Mouse (Mus musculus): ENCODE measurements at regions not wholly inside any gene's neighbourhood (a gene's known extent, or its start where the extent isn't known, plus 50 kb on each side); places are given as distances from the start of the nearest gene placed in this dataset.

- Histone ChIP-seq H3K4me1 (replicated peaks; ENCODE audit: control insufficient read depth, insufficient read depth, low read length) (no peaks in the 10 kb centered on the region), H3K27ac (ENCODE audit: low read depth, low read length) (no peak overlapping the region), H3K36me3 (ENCODE audit: control insufficient read depth, insufficient read depth, low read length) (no peaks in the 10 kb centered on the region), H3K9me3 (ENCODE audit: control insufficient read depth, low read length) (no peaks in the 10 kb centered on the region), H3K27me3 (ENCODE audit: control insufficient read depth, insufficient read depth, low read length) (no peaks in the 10 kb centered on the region), H3K9ac (ENCODE audit: low read depth, low read length) (no peak overlapping the region), H3K4me2 (replicated peaks; ENCODE audit: low read depth, low read length) (no peak overlapping the region), H3K4me3 (ENCODE audit: low read depth, low read length) (no peak overlapping the region)
- ATAC-seq (ENCODE audit: low FRiP score) (no peak), DNase-seq (ENCODE audit: low spot score) (no peak)
Observed at GRCm38 (mm10) chr3:18698106-18698505, 749.9 kb downstream of the Cypt12 start.

GRCm38 (mm10) chr3:18705165-18705564 is 757.0 kb downstream of the Cypt12 start:
- DNase-seq (ENCODE audit: low spot score), result no peak

GRCm38 (mm10) chr3:18705756-18706155 is 757.5 kb downstream of the Cypt12 start:
- DNase-seq (ENCODE audit: low spot score) (no peak), ATAC-seq (ENCODE audit: low FRiP score) (no peak)
- 74% methylated on average over 9 of the region's 9 CpGs for WGBS
- Histone ChIP-seq H3K27ac (ENCODE audit: low read depth, low read length) (no peak overlapping the region), H3K4me1 (replicated peaks; ENCODE audit: control insufficient read depth, insufficient read depth, low read length) (no peaks in the 10 kb centered on the region), H3K27me3 (ENCODE audit: control insufficient read depth, insufficient read depth, low read length) (no peaks in the 10 kb centered on the region), H3K9ac (ENCODE audit: low read depth, low read length) (no peak overlapping the region), H3K4me3 (ENCODE audit: low read depth, low read length) (no peak overlapping the region), H3K36me3 (ENCODE audit: control insufficient read depth, insufficient read depth, low read length) (no peaks in the 10 kb centered on the region), H3K4me2 (replicated peaks; ENCODE audit: low read depth, low read length) (no peak overlapping the region), H3K9me3 (ENCODE audit: control insufficient read depth, low read length) (no peaks in the 10 kb centered on the region)

More at GRCm38 (mm10) chr3:18705165-18705564, 757.0 kb downstream of the Cypt12 start:
- Histone ChIP-seq H3K36me3 (ENCODE audit: control insufficient read depth, insufficient read depth, low read length) (no peaks in the 10 kb centered on the region), H3K4me2 (replicated peaks; ENCODE audit: low read depth, low read length) (no peak overlapping the region), H3K4me1 (replicated peaks; ENCODE audit: control insufficient read depth, insufficient read depth, low read length) (no peaks in the 10 kb centered on the region), H3K27me3 (ENCODE audit: control insufficient read depth, insufficient read depth, low read length) (no peaks in the 10 kb centered on the region), H3K9me3 (ENCODE audit: control insufficient read depth, low read length) (no peaks in the 10 kb centered on the region), H3K4me3 (ENCODE audit: low read depth, low read length) (no peak overlapping the region), H3K9ac (ENCODE audit: low read depth, low read length) (no peak overlapping the region), H3K27ac (ENCODE audit: low read depth, low read length) (no peak overlapping the region)
- ATAC-seq (ENCODE audit: low FRiP score), result no peak
- 91% methylated on average over 6 of the region's 6 CpGs for WGBS

DNA sequence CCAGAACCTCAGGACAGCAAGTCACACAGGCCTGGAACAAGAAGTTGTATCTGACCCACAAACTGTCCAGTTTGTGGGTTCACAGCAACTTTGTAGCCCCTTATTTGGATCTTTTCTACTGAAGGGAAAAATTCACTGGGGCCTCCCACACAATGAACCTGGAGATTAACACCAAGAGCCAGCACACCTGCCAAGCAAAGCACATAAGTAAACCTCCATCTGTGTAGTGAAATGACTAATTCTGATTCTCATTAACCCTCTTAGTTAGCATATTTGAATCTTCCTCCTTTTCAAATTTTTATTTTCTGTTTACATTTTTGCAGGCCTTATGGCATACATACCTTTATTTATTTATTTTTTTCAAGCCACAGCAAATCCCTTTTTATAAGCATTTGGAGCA is 758.1 kb downstream of the Cypt12 start:
- Histone ChIP-seq H3K36me3 (ENCODE audit: control insufficient read depth, insufficient read depth, low read length) (no peaks in the 10 kb centered on the region), H3K4me3 (ENCODE audit: low read depth, low read length) (no peak overlapping the region), H3K27me3 (ENCODE audit: control insufficient read depth, insufficient read depth, low read length) (no peaks in the 10 kb centered on the region), H3K4me2 (replicated peaks; ENCODE audit: low read depth, low read length) (no peak overlapping the region), H3K9me3 (ENCODE audit: control insufficient read depth, low read length) (no peaks in the 10 kb centered on the region), H3K9ac (ENCODE audit: low read depth, low read length) (no peak overlapping the region), H3K4me1 (replicated peaks; ENCODE audit: control insufficient read depth, insufficient read depth, low read length) (no peaks in the 10 kb centered on the region), H3K27ac (ENCODE audit: low read depth, low read length) (no peak overlapping the region)
- DNase-seq (ENCODE audit: low spot score), result no peak
- no peak for ATAC-seq (ENCODE audit: low FRiP score)

DNA sequence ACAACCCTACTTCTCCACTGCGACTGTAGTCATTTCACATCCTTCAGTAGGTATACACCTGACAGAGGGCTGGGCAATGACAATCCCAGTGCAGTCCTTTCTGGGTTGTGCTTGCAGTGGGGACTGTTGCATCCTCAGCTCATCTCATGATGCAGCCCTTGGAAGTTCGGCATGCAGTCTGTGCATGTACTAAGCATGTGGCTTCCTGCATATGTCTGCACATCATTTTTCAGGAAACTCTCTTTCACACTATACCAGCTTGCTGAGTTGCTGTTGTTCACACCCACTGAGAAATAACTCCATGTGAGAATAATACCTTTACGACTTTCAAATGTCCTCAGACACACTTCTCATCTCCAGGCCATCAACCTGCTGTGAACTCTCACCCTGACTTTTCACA is 759.5 kb downstream of the Cypt12 start:
- H3K27me3 ChIP-seq (ENCODE audit: control insufficient read depth, insufficient read depth, low read length), result no peaks in the 10 kb centered on the region
- H3K4me2 ChIP-seq (replicated peaks; ENCODE audit: low read depth, low read length), result no peak overlapping the region
- no peak overlapping the region for H3K9ac ChIP-seq (ENCODE audit: low read depth, low read length)
- ATAC-seq (ENCODE audit: low FRiP score) (no peak), DNase-seq (ENCODE audit: low spot score) (no peak)
- H3K4me3 ChIP-seq (ENCODE audit: low read depth, low read length), result no peak overlapping the region
- H3K36me3 ChIP-seq (ENCODE audit: control insufficient read depth, insufficient read depth, low read length), result no peaks in the 10 kb centered on the region
- no peaks in the 10 kb centered on the region for H3K9me3 ChIP-seq (ENCODE audit: control insufficient read depth, low read length)
- no peaks in the 10 kb centered on the region for H3K4me1 ChIP-seq (replicated peaks; ENCODE audit: control insufficient read depth, insufficient read depth, low read length)
- 96% methylated on average over 3 of the region's 3 CpGs for WGBS
- no peak overlapping the region for H3K27ac ChIP-seq (ENCODE audit: low read depth, low read length)

DNA sequence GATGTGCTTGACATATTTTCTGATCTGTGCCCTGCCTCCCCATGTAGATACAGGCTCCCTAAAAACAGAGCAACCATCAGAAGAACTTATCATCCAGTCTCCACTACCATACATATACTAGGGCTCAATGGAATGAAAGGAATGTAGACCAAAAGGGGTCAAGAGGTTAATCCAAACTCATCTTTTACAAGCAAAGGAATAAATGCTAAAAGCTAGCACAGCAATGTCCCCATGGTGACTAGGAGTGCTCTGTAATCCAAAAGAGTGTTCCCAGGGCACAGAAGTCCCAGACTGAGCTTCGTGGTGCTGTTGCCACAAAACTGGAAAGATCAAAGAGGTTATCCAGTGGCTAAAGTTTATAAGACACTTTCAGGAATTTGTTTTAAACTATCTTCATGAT is 763.5 kb downstream of the Cypt12 start:
- Histone ChIP-seq H3K4me3 (ENCODE audit: low read depth, low read length) (no peak overlapping the region), H3K4me1 (replicated peaks; ENCODE audit: control insufficient read depth, insufficient read depth, low read length) (no peaks in the 10 kb centered on the region), H3K27ac (ENCODE audit: low read depth, low read length) (no peak overlapping the region), H3K9ac (ENCODE audit: low read depth, low read length) (no peak overlapping the region), H3K27me3 (ENCODE audit: control insufficient read depth, insufficient read depth, low read length) (no peaks in the 10 kb centered on the region), H3K9me3 (ENCODE audit: control insufficient read depth, low read length) (no peaks in the 10 kb centered on the region), H3K36me3 (ENCODE audit: control insufficient read depth, insufficient read depth, low read length) (no peaks in the 10 kb centered on the region), H3K4me2 (replicated peaks; ENCODE audit: low read depth, low read length) (no peak overlapping the region)
- 47% methylated on average over 1 of the region's 1 CpGs for WGBS
- DNase-seq (ENCODE audit: low spot score) (no peak), ATAC-seq (ENCODE audit: low FRiP score) (no peak)

- Histone ChIP-seq H3K27ac (ENCODE audit: low read depth, low read length) (no peak overlapping the region), H3K9me3 (ENCODE audit: control insufficient read depth, low read length) (no peaks in the 10 kb centered on the region), H3K4me3 (ENCODE audit: low read depth, low read length) (no peak overlapping the region), H3K4me1 (replicated peaks; ENCODE audit: control insufficient read depth, insufficient read depth, low read length) (no peaks in the 10 kb centered on the region), H3K36me3 (ENCODE audit: control insufficient read depth, insufficient read depth, low read length) (no peaks in the 10 kb centered on the region), H3K9ac (ENCODE audit: low read depth, low read length) (no peak overlapping the region), H3K4me2 (replicated peaks; ENCODE audit: low read depth, low read length) (no peak overlapping the region), H3K27me3 (ENCODE audit: control insufficient read depth, insufficient read depth, low read length) (no peaks in the 10 kb centered on the region)
- WGBS, result 92% methylated on average over 7 of the region's 7 CpGs
- no peak for DNase-seq (ENCODE audit: low spot score)
- no peak for ATAC-seq (ENCODE audit: low FRiP score)
Observed at GRCm38 (mm10) chr3:18713986-18714385, 765.8 kb downstream of the Cypt12 start.

DNA sequence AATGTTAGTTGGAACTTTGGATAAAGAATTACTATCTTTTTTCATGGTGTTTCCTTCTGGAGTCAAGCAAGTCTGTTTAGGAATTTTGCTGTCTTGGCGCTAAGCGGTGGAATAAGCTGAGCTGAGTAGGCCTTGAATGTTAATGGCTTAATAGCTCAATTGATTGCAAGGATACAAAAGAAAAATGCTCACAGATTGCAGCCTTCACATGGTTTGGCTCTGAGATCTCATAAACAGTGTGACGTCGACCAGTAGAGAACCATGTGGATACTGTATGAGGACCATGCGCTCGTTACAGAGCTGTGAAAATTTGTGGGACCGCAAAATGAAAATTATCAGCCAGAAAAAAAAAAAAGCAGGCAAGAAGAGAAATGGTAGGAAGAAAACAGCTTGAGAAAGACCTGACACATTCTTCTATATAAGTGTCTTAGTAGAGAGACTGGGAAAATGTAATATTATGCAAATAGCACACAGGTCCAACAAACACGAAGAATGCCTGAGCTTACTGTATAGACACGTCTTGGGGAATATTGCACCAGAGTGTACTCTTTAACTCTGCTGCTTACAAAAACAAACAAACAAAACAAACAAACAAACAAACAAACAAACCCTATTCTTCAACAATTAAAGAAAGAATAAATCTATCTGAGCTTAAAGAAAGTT is 766.9 kb downstream of the Cypt12 start:
- no peaks in the 10 kb centered on the region for H3K27me3 ChIP-seq (ENCODE audit: control insufficient read depth, insufficient read depth, low read length)
- no peak overlapping the region for H3K4me3 ChIP-seq (ENCODE audit: low read depth, low read length)
- H3K9ac ChIP-seq (ENCODE audit: low read depth, low read length), result no peak overlapping the region
- no peak overlapping the region for H3K27ac ChIP-seq (ENCODE audit: low read depth, low read length)
- H3K9me3 ChIP-seq (ENCODE audit: control insufficient read depth, low read length), result no peaks in the 10 kb centered on the region
- DNase-seq (ENCODE audit: low spot score) (no peak), ATAC-seq (ENCODE audit: low FRiP score) (no peak)
- H3K4me1 ChIP-seq (replicated peaks; ENCODE audit: control insufficient read depth, insufficient read depth, low read length), result no peaks in the 10 kb centered on the region
- no peaks in the 10 kb centered on the region for H3K36me3 ChIP-seq (ENCODE audit: control insufficient read depth, insufficient read depth, low read length)
- 96% methylated on average over 9 of the region's 9 CpGs for WGBS
- no peak overlapping the region for H3K4me2 ChIP-seq (replicated peaks; ENCODE audit: low read depth, low read length)

- Histone ChIP-seq H3K4me1 (replicated peaks; ENCODE audit: control insufficient read depth, insufficient read depth, low read length) (no peaks in the 10 kb centered on the region), H3K9me3 (ENCODE audit: control insufficient read depth, low read length) (no peaks in the 10 kb centered on the region), H3K9ac (ENCODE audit: low read depth, low read length) (no peak overlapping the region), H3K36me3 (ENCODE audit: control insufficient read depth, insufficient read depth, low read length) (no peaks in the 10 kb centered on the region), H3K27me3 (ENCODE audit: control insufficient read depth, insufficient read depth, low read length) (no peaks in the 10 kb centered on the region), H3K4me3 (ENCODE audit: low read depth, low read length) (no peak overlapping the region), H3K27ac (ENCODE audit: low read depth, low read length) (no peak overlapping the region), H3K4me2 (replicated peaks; ENCODE audit: low read depth, low read length) (no peak overlapping the region)
- ATAC-seq (ENCODE audit: low FRiP score), result no peak
- no peak for DNase-seq (ENCODE audit: low spot score)
- WGBS, result 83% methylated on average over 5 of the region's 5 CpGs
Observed at GRCm38 (mm10) chr3:18715776-18716175, 767.6 kb downstream of the Cypt12 start.

All from hindbrain, embryonic 11.5 days (tissue).